Mouse (Mus musculus): ENCODE measurements around the gene Olfr1109.

Olfr1109 gene

DNA sequence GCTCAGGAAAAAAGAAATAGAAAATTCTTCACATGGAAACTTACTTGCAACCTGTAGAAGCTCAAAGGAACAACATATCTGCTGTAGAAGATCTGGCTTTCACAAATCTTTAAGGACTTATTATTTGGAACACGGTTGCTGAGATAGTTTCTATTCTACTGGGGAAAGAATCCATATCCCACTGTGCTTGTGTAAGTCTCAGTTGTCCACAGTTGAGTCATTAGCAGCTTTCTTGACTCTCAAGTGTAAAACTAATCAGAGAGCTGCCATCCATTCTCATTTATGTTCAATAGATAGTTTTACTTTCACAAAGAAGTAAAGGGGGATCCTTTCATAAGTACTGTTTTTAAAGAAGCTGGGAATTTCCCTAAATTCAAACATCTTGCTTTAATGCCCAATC lies at the start of gene Olfr1109:
Gene Olfr1109, minus strand, starts transcription at position 101 of the 400 bp plus-strand sequence.
- no peak for DNase-seq

DNA sequence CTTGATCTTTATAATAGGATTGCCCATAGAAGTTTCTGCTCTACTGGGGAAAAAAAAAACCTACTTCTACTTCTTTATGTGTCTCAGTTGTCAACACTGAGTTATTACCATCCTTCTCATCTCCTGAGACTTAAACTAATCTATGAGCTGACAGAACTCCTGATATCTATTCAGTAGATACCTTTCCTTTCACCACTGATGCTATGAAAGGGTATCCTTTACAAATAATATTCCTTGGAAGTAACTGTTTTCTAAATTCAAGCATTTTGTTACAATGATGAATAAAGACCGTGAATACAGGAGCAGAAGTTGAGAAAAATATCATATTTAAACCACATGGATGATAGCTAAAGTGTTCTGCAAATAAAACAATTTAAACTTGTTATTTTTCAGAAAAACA lies 44.4 kb upstream of the Olfr1109 start, which contains the start of gene Olfr1110:
Gene Olfr1110, minus strand, starts transcription at position 101 of the 400 bp plus-strand sequence.
- no peak for DNase-seq

DNA sequence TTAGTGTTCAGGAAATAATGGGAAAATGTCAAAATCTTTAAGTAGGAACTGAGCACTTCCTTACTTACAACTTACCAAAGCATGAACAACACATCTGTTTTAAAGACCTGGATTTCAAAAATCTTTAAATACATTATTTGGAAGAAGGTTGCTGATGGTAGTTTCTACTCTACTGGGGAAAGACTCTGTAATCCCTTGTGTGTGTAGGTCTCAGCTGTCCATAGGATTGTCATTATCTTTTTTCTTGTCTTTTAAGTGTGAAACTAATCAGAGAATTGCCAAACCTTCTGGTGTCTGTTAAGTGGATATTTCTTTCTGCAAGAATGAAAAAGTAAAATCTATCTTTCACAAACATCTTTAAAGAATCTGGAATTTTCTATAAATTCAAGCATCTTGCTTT lies 18.7 kb upstream of the Olfr1109 start, which contains the start of gene Olfr259:
Gene Olfr259, minus strand, starts transcription at position 101 of the 400 bp plus-strand sequence.
- DNase-seq = no peak

DNA sequence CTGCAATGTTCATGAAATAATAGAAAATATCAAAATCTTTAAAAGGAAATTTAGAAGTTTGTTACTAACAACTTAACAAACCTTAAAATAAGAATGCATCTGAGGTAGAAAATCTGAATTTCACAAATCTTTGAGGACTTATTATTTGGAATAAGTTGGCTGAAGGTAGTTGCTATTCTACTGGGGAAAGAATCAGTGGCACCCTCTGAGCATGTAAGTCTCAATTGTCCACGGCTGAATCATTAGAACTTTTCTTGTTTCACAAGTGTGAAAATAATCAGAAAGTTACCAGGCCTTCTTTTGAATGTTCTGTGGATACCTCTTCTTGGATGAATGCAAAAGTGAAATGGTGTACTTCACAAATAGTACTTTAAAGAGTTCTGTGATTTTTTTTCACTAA lies 20.1 kb downstream of the Olfr1109 start, which contains the start of gene Olfr1107:
Gene Olfr1107, minus strand, starts transcription at position 101 of the 400 bp plus-strand sequence.
- DNase-seq = no peak

DNA sequence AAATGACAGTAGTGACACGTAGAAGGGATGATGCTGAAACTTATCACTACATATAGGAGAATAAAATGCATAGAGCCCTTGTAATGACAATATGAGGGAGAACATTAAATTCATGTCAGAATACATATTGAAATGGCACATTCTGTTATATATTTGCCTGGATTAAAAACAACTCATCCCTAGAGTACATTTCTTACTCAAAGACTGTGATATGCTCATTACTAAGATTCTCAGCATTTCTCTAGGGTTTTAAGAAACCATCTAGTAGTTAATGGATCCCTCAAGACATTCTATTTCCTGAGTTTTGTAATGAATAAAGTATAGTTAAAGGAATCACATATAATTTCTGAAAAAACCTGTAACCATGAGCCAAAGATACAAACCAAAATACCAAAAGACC lies 43.6 kb downstream of the Olfr1109 start, which contains the start of gene Olfr1106:
Gene Olfr1106, minus strand, starts transcription at position 101 of the 400 bp plus-strand sequence.
- DNase-seq = no peak

Measured in kidney, adult 18-20 months (tissue).